Mouse (Mus musculus) erythroid progenitor cell, adult 5-6 weeks (primary cell): ENCODE measurements around the gene Atp6v1a. TPM values are rescaled to one million over a fixed set of nuclear protein-coding genes. Genes with fewer than 3 reads are reported as not detected.

Experiments
- ATAC-seq: replicated peaks from 2 replicates; pipeline ENCODE4 v1.8.0; 2016; ENCODE audit warnings: moderate number of reproducible peaks, mild to moderate bottlenecking, moderate TSS enrichment, inconsistent platforms; ENCODE audit not compliant: poor library complexity, low FRiP score, severe bottlenecking
- total RNA-seq, 2 experiments: library from RNA; stranded (forward) in 1 of 2; stranded (reverse) in 1 of 2; fragments of 150-400 nt in 1 of 2; fragments of 186-747, 209-891 nt in 1 of 2; gene quantifications; 2 replicates each; pipeline versions ENCODE4 v1.2.3 to v1.2.4; 2015 to 2017; ENCODE audit warnings: low replicate concordance in 2 of 2

Gene Atp6v1a
- total RNA-seq, 2 experiments from 2014 or later: 13.0 to 18.0 TPM

GRCm38 (mm10) chr16:44099377-44099776 is 40.1 kb downstream of the Atp6v1a start:
- no peak for ATAC-seq

GRCm38 (mm10) chr16:44087650-44088049 is 51.9 kb downstream of the Atp6v1a start:
- ATAC-seq: no peak

- 0 out of 2 replicates have a peak, but pooled peaks have one; percentile 45 for ATAC-seq
Observed at GRCm38 (mm10) chr16:44063025-44063894, 76.2 kb downstream of the Atp6v1a start, which contains the start of gene Gramd1c. TSS of gene Gramd1c (minus strand) at chr16:44063345.

- ATAC-seq: no peak
Observed at GRCm38 (mm10) chr16:44061341-44061740, 78.2 kb downstream of the Atp6v1a start.

- ATAC-seq: no peak
Observed at GRCm38 (mm10) chr16:44060604-44061286, 78.8 kb downstream of the Atp6v1a start.

GRCm38 (mm10) chr16:44058745-44059144 is 80.8 kb downstream of the Atp6v1a start:
- no peak for ATAC-seq

GRCm38 (mm10) chr16:44055766-44056165 is 83.7 kb downstream of the Atp6v1a start:
- no peak for ATAC-seq

GRCm38 (mm10) chr16:44053265-44053664 is 86.2 kb downstream of the Atp6v1a start:
- ATAC-seq: no peak

- ATAC-seq: no peak
Observed at GRCm38 (mm10) chr16:44052390-44052789, 87.1 kb downstream of the Atp6v1a start.

GRCm38 (mm10) chr16:44050139-44050538 is 89.4 kb downstream of the Atp6v1a start:
- no peak for ATAC-seq

- no peak for ATAC-seq
Observed at GRCm38 (mm10) chr16:44039112-44039511, 100.4 kb downstream of the Atp6v1a start.

Other genes starting within 250 kb of the Atp6v1a start
- 1.1 and 1.3 TPM in 2 replicates for gene Ccdc191, start 249.9 kb downstream of the Atp6v1a start, total RNA-seq (2015; ENCODE audit: low replicate concordance)
- 0.77 and 3.3 TPM in 2 replicates for gene Ccdc191, start 249.9 kb downstream of the Atp6v1a start, total RNA-seq (2017; ENCODE audit: low replicate concordance)
- 1.3 and 6.5 TPM in 2 replicates for gene Qtrt2, start 212.9 kb downstream of the Atp6v1a start, total RNA-seq (2015; ENCODE audit: low replicate concordance)
- 2.6 and 2.7 TPM in 2 replicates for gene Qtrt2, start 212.9 kb downstream of the Atp6v1a start, total RNA-seq (2017; ENCODE audit: low replicate concordance)
- gene Zdhhc23, start 159.9 kb downstream of the Atp6v1a start, total RNA-seq (2015; ENCODE audit: low replicate concordance): 1.7 and 2.2 TPM in 2 replicates
- gene Zdhhc23, start 159.9 kb downstream of the Atp6v1a start, total RNA-seq (2017; ENCODE audit: low replicate concordance): 0.51 TPM in 1 of 2 replicates, not detected in the other
- gene Gramd1c, start 76.4 kb downstream of the Atp6v1a start, total RNA-seq (2015; ENCODE audit: low replicate concordance): 0.84 and 2.5 TPM in 2 replicates
- 1.2 and 2.1 TPM in 2 replicates for gene Gramd1c, start 76.4 kb downstream of the Atp6v1a start, total RNA-seq (2017; ENCODE audit: low replicate concordance)
- gene Naa50, start 125 bp upstream of the Atp6v1a start, total RNA-seq (2015; ENCODE audit: low replicate concordance): 34.0 and 35.0 TPM in 2 replicates
- 36.5 and 47.6 TPM in 2 replicates for gene Naa50, start 125 bp upstream of the Atp6v1a start, total RNA-seq (2017; ENCODE audit: low replicate concordance)
- 24.3 and 30.3 TPM in 2 replicates for gene Usf3, start 33.5 kb upstream of the Atp6v1a start, total RNA-seq (2015; ENCODE audit: low replicate concordance)
- 13.1 and 16.0 TPM in 2 replicates for gene Usf3, start 33.5 kb upstream of the Atp6v1a start, total RNA-seq (2017; ENCODE audit: low replicate concordance)
- gene Sidt1, start 193.5 kb upstream of the Atp6v1a start, total RNA-seq (2015; ENCODE audit: low replicate concordance): 3.2 TPM in 1 of 2 replicates, not detected in the other
- gene Sidt1, start 193.5 kb upstream of the Atp6v1a start, total RNA-seq (2017; ENCODE audit: low replicate concordance): 0.90 TPM in 1 of 2 replicates, not detected in the other
- gene Spice1, start 207.4 kb upstream of the Atp6v1a start, total RNA-seq (2015; ENCODE audit: low replicate concordance): 16.9 and 39.4 TPM in 2 replicates
- 11.5 and 23.9 TPM in 2 replicates for gene Spice1, start 207.4 kb upstream of the Atp6v1a start, total RNA-seq (2017; ENCODE audit: low replicate concordance)